Mouse (Mus musculus) neural tube, embryonic 12.5 days (tissue): ENCODE measurements at regions not wholly inside any gene's neighbourhood (a gene's known extent, or its start where the extent isn't known, plus 50 kb on each side); places are given as distances from the start of the nearest gene placed in this dataset.
"Not testable (repeated sequence)": the region's sequence is repeated elsewhere in the genome, so short reads cannot be mapped to it uniquely, and the experiment has no call there.

ENCODE experiments used
- ATAC-seq: fragments of 200-750 bp; cut with Nextera tagmentation; 2 replicates; pipeline ENCODE4 v1.8.0; 2017; ENCODE audit warnings: low read depth, mild to moderate bottlenecking, moderate TSS enrichment, moderate library complexity; ENCODE audit not compliant: low FRiP score
- H3K27ac ChIP-seq: fragments of 300-500 bp; sonication (generic); 2 replicates; pipeline ENCODE4 v1.5.1; 2016
- H3K27me3 ChIP-seq: fragments of 300-500 bp; sonication (generic); replicated peaks from 2 replicates; pipeline ENCODE4 v1.6.1; 2016; ENCODE audit warnings: mild to moderate bottlenecking
- H3K36me3 ChIP-seq: fragments of 300-500 bp; sonication (generic); 2 replicates; pipeline ENCODE4 v1.6.1; 2016; ENCODE audit warnings: mild to moderate bottlenecking
- H3K4me1 ChIP-seq: fragments of 300-500 bp; sonication (generic); 2 replicates; pipeline ENCODE4 v1.6.1; 2016
- H3K4me2 ChIP-seq: fragments of 300-500 bp; sonication (generic); replicated peaks from 2 replicates; pipeline ENCODE4 v1.6.1; 2016; ENCODE audit warnings: mild to moderate bottlenecking
- H3K4me3 ChIP-seq: fragments of 300-500 bp; sonication (generic); 2 replicates; pipeline ENCODE4 v1.5.1; 2016
- H3K9ac ChIP-seq: fragments of 300-500 bp; sonication (generic); 2 replicates; pipeline ENCODE4 v1.6.1; 2016; ENCODE audit warnings: mild to moderate bottlenecking
- H3K9me3 ChIP-seq: fragments of 300-500 bp; sonication (generic); 2 replicates; pipeline ENCODE4 v1.6.1; 2016; ENCODE audit warnings: mild to moderate bottlenecking
- WGBS: fragments of 180-500 bp; shearing (Covaris S2); methylation state at CpG from one replicate; pipeline ENCODE4 v1.1.7; 2016; 5-methylcytosine and 5-hydroxymethylcytosine counted together

DNA sequence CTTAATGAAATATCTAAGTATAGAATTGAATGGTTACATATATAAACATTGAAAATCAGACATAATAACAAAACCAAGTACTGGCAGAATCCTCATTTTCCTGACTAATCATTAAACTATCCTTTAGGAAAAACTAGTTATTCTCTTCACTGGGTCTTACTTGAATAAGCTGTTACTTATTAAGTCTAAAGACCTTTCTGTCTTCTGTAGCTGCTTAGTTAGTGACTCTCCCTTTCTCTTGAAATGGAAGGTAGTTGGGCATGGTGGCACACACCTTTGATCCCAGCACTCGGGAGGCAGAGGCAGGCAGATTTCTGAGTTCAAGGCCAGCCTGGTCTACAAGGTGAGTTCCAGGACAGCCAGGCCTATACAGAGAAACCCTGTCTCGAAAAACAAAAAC is 135.9 kb upstream of the Abcb5 start:
- not testable (repeated sequence) for H3K36me3 ChIP-seq, ATAC-seq, H3K27me3 ChIP-seq, H3K4me1 ChIP-seq, H3K9me3 ChIP-seq, H3K27ac ChIP-seq, H3K4me3 ChIP-seq, H3K9ac ChIP-seq, H3K4me2 ChIP-seq
- WGBS = 82% methylated on average over 2 of the region's 2 CpGs

GRCm38 (mm10) chr12:119099736-119100135 is 133.5 kb upstream of the Abcb5 start:
- no peak overlapping the region for H3K4me2 ChIP-seq
- no peaks in the 10 kb centered on the region for H3K36me3 ChIP-seq
- no peaks in the 10 kb centered on the region for H3K9me3 ChIP-seq
- no peak overlapping the region for H3K27ac ChIP-seq
- ATAC-seq = no peak
- no peak overlapping the region for H3K4me3 ChIP-seq
- H3K4me1 ChIP-seq = no peaks in the 10 kb centered on the region
- H3K9ac ChIP-seq = no peak overlapping the region
- no peaks in the 10 kb centered on the region for H3K27me3 ChIP-seq

GRCm38 (mm10) chr12:119097814-119098213 is 131.6 kb upstream of the Abcb5 start:
- Histone ChIP-seq H3K9ac (no peak overlapping the region), H3K4me2 (no peak overlapping the region), H3K27me3 (no peaks in the 10 kb centered on the region), H3K36me3 (no peaks in the 10 kb centered on the region), H3K4me3 (no peak overlapping the region), H3K27ac (no peak overlapping the region), H3K9me3 (no peaks in the 10 kb centered on the region), H3K4me1 (no peaks in the 10 kb centered on the region)
- ATAC-seq = no peak
- WGBS = 51% methylated on average over 1 of the region's 1 CpGs

- no peaks in the 10 kb centered on the region for H3K27me3 ChIP-seq
- no peaks in the 10 kb centered on the region for H3K36me3 ChIP-seq
- WGBS = 94% methylated on average over 1 of the region's 1 CpGs
- ATAC-seq = no peak
- no peaks in the 10 kb centered on the region for H3K9me3 ChIP-seq
- no peaks in the 10 kb centered on the region for H3K4me1 ChIP-seq
- H3K4me2 ChIP-seq = no peak overlapping the region
- H3K4me3 ChIP-seq = no peak overlapping the region
- no peak overlapping the region for H3K27ac ChIP-seq
- H3K9ac ChIP-seq = no peak overlapping the region
These were observed 128.1 kb upstream of the Abcb5 start for GRCm38 (mm10) chr12:119094314-119094713.

GRCm38 (mm10) chr12:119093402-119093801 is 127.2 kb upstream of the Abcb5 start:
- WGBS = 86% methylated on average over 2 of the region's 2 CpGs
- H3K9ac ChIP-seq = no peak overlapping the region
- no peaks in the 10 kb centered on the region for H3K9me3 ChIP-seq
- H3K36me3 ChIP-seq = no peaks in the 10 kb centered on the region
- no peak overlapping the region for H3K27ac ChIP-seq
- H3K4me3 ChIP-seq = no peak overlapping the region
- H3K4me2 ChIP-seq = no peak overlapping the region
- no peaks in the 10 kb centered on the region for H3K27me3 ChIP-seq
- no peaks in the 10 kb centered on the region for H3K4me1 ChIP-seq
- ATAC-seq = no peak

GRCm38 (mm10) chr12:119089292-119089691 is 123.1 kb upstream of the Abcb5 start:
- 93% methylated on average over 2 of the region's 2 CpGs for WGBS
- H3K36me3 ChIP-seq = no peaks in the 10 kb centered on the region
- no peak overlapping the region for H3K4me2 ChIP-seq
- no peak for ATAC-seq
- H3K9ac ChIP-seq = no peak overlapping the region
- H3K9me3 ChIP-seq = no peaks in the 10 kb centered on the region
- no peak overlapping the region for H3K4me3 ChIP-seq
- H3K27ac ChIP-seq = no peak overlapping the region
- no peaks in the 10 kb centered on the region for H3K27me3 ChIP-seq
- no peaks in the 10 kb centered on the region for H3K4me1 ChIP-seq

GRCm38 (mm10) chr12:119088666-119089065 is 122.4 kb upstream of the Abcb5 start:
- no peak overlapping the region for H3K9ac ChIP-seq
- H3K27me3 ChIP-seq = no peaks in the 10 kb centered on the region
- no peak overlapping the region for H3K4me2 ChIP-seq
- H3K4me1 ChIP-seq = no peaks in the 10 kb centered on the region
- no peaks in the 10 kb centered on the region for H3K9me3 ChIP-seq
- H3K36me3 ChIP-seq = no peaks in the 10 kb centered on the region
- 90% methylated on average over 1 of the region's 1 CpGs for WGBS
- ATAC-seq = no peak
- no peak overlapping the region for H3K27ac ChIP-seq
- no peak overlapping the region for H3K4me3 ChIP-seq

- WGBS = 96% methylated on average over 2 of the region's 2 CpGs
- no peaks in the 10 kb centered on the region for H3K36me3 ChIP-seq
These were observed 118.6 kb upstream of the Abcb5 start for GRCm38 (mm10) chr12:119084814-119085213.

GRCm38 (mm10) chr12:119082781-119083180 is 116.6 kb upstream of the Abcb5 start:
- ATAC-seq = no peak
- H3K4me1 ChIP-seq = no peaks in the 10 kb centered on the region
- no peak overlapping the region for H3K9ac ChIP-seq
- no peaks in the 10 kb centered on the region for H3K27me3 ChIP-seq
- no peak overlapping the region for H3K4me3 ChIP-seq
- H3K27ac ChIP-seq = no peak overlapping the region
- no peak overlapping the region for H3K4me2 ChIP-seq
- H3K36me3 ChIP-seq = no peaks in the 10 kb centered on the region
- no peaks in the 10 kb centered on the region for H3K9me3 ChIP-seq

More at GRCm38 (mm10) chr12:119084814-119085213, 118.6 kb upstream of the Abcb5 start:
- no peak overlapping the region for H3K9ac ChIP-seq
- H3K27me3 ChIP-seq = no peaks in the 10 kb centered on the region
- H3K4me2 ChIP-seq = no peak overlapping the region
- H3K9me3 ChIP-seq = no peaks in the 10 kb centered on the region
- no peaks in the 10 kb centered on the region for H3K4me1 ChIP-seq
- H3K4me3 ChIP-seq = no peak overlapping the region
- H3K27ac ChIP-seq = no peak overlapping the region
- no peak for ATAC-seq

- Histone ChIP-seq H3K27ac (no peak overlapping the region), H3K36me3 (no peaks in the 10 kb centered on the region)
- 74% methylated on average over 1 of the region's 1 CpGs for WGBS
These were observed 109.6 kb upstream of the Abcb5 start for GRCm38 (mm10) chr12:119075825-119076224.

DNA sequence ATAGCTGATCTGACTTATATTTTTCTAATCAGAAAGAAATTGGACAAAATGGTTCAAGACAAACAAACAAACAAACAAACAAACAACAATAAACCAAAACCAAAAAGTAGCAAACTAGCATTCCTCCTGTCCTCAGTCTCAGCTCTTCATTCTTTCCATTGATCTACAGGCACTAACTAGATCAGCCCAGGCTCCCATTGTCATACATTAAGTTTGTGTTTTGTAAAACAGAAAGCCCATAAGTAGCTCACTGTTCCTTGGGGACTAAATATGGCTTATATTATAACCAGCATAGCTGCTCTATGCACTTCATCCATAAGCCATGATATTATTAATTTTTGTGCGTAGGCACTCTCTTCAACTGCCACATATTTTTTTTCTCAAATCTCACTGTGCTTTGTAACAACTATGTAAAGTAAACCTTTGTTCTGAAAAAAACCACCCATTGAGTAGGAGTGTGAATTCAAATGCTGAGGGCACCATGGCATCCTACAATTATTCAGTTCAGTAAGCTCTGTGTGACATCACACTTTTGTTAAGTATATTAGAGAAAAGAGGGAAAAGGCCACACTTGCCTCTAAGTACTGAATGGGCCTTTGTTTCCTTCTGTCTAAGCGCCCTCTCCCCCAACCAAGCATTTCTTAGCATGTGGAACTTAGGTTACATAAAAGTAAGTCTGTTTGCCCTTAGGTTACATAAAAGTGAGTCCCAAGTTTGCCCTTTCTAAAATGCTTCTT is 108.7 kb upstream of the Abcb5 start:
- Histone ChIP-seq H3K27ac (no peak overlapping the region), H3K9me3 (no peaks in the 10 kb centered on the region), H3K9ac (no peak overlapping the region), H3K4me3 (no peak overlapping the region), H3K27me3 (no peaks in the 10 kb centered on the region), H3K4me2 (no peak overlapping the region), H3K36me3 (no peaks in the 10 kb centered on the region), H3K4me1 (no peaks in the 10 kb centered on the region)
- 16% methylated on average over 2 of the region's 2 CpGs for WGBS
- peak; percentile 75 for ATAC-seq

More at GRCm38 (mm10) chr12:119075825-119076224, 109.6 kb upstream of the Abcb5 start:
- Histone ChIP-seq H3K4me3 (no peak overlapping the region), H3K9me3 (no peaks in the 10 kb centered on the region), H3K9ac (no peak overlapping the region), H3K27me3 (no peaks in the 10 kb centered on the region), H3K4me1 (no peaks in the 10 kb centered on the region), H3K4me2 (no peak overlapping the region)
- ATAC-seq = no peak

DNA sequence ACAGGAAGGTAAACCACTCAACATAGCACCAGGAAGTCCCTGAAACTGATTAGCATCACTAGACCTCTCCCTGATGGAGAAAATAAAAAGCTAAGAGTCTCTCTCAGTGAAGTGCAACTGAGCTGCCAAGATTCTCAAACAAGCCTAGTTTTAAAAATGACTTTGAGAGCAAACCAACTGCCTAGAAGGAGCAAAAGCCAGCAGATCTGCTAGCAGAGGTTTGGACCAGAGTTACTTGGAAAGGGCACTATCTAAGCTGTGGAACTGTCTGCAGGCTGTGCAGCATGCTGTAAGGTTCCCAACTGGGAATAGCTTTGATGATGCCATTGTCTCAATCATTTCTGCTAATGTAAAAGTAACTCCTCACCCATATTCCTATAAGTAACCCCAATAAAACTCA is 107.9 kb upstream of the Abcb5 start:
- H3K9me3 ChIP-seq = no peaks in the 10 kb centered on the region
- no peaks in the 10 kb centered on the region for H3K4me1 ChIP-seq
- H3K4me3 ChIP-seq = no peak overlapping the region
- ATAC-seq = no peak
- H3K4me2 ChIP-seq = no peak overlapping the region
- H3K36me3 ChIP-seq = no peaks in the 10 kb centered on the region
- H3K27ac ChIP-seq = no peak overlapping the region
- no peak overlapping the region for H3K9ac ChIP-seq
- H3K27me3 ChIP-seq = no peaks in the 10 kb centered on the region

- H3K36me3 ChIP-seq = no peaks in the 10 kb centered on the region
- H3K27ac ChIP-seq = no peak overlapping the region
- no peaks in the 10 kb centered on the region for H3K4me1 ChIP-seq
- no peaks in the 10 kb centered on the region for H3K9me3 ChIP-seq
- no peak overlapping the region for H3K9ac ChIP-seq
- 84% methylated on average over 1 of the region's 1 CpGs for WGBS
- H3K4me2 ChIP-seq = no peak overlapping the region
- ATAC-seq = no peak
- no peak overlapping the region for H3K4me3 ChIP-seq
- H3K27me3 ChIP-seq = no peaks in the 10 kb centered on the region
These were observed 104.7 kb upstream of the Abcb5 start for GRCm38 (mm10) chr12:119070963-119071362.
